ENCODE assay signal across 8 mouse cellular contexts in the genomic region with DNA sequence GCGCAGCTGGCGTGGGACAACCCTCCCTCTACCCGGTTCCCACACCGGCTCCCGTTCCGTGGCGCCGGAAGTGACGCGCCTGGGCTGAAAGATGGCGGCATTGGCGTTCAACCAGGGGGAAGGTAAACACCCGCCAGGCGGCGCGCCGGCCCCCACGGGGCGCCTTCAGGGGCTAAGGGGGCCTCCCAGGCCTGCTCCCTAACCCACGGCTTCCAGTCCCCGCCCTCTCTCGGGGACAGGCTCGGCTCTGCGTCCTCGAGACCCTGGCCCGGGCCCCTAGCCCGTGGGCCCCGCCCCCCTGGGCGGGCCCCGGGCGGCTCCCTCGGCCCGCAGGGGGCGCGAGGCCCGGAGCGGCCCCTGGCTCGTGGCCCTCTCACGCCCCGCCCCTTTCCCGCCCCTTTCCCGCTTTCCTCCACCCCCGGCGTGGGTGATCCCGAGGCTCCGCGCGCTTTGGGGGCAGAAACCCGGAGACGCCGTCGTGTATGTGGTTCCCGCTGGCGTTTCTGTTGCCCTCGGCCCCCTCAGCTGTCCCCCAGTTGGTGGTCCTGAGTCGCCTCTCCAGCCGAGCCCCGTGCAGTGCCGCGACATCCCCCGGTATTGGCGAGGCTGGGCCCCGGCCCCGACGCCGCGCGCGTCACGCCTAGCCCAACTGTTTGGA. TPM values are rescaled to one million over a fixed set of nuclear protein-coding genes. Genes with fewer than 3 reads are reported as not detected.
DNase-seq lines count a peak whose midpoint lies in the region; ATAC-seq lines count a peak whose summit lies in the region.

A gene (plus strand): TSS at position 68 of the 658 bp plus-strand sequence.

- peak; percentile 84 for ATAC-seq in inflammation-experienced regulatory T-cells, adult 6 months

- no peaks in the 10 kb centered on the region; the same call in 1 of the 2 replicates for H3K4me1 ChIP-seq in megakaryocyte, embryonic 14.5 days

- H3K27me3 ChIP-seq in megakaryocyte, embryonic 14.5 days (replicated peaks): peaks cover 21% of the 10 kb centered on the region

- peak within 1 kb of the TSS; percentile 95 for H3K4me3 ChIP-seq in megakaryocyte, embryonic 14.5 days (replicated peaks)

- intact Hi-C loops in gastrocnemius, postnatal 14 days (cut with DNase I; ENCODE audit: low total_unique reads): no loop called here

- peak; percentile 71 to 78 for DNase-seq in adrenal gland, adult 18-20 months (ENCODE audit: low spot score in 2 of 2)
- peak; percentile 79 for DNase-seq in embryo, embryonic 10.5 days (ENCODE audit: low spot score)
- peak; percentile 84 for DNase-seq in gastrocnemius, postnatal 14 days
- DNase-seq in left cerebral cortex, adult 9 months (ENCODE audit: low spot score in 2 of 2): peak; percentile 43 to 74
- peak; percentile 71 to 72 for DNase-seq in right cerebral cortex, adult 2 months (ENCODE audit: low spot score in 2 of 2)
- DNase-seq in urinary bladder, postnatal 14 days (ENCODE audit: low spot score): peak; percentile 79

- H3K9me3 ChIP-seq in megakaryocyte, embryonic 14.5 days: 0 out of 2 replicates have a peak, but pooled peaks cover 4% of the 10 kb centered on the region

- peaks cover 3% of the 10 kb centered on the region for H3K36me3 ChIP-seq in megakaryocyte, embryonic 14.5 days (replicated peaks; ENCODE audit: low read length)

RNA-seq across cellular contexts. Expression of the gene that starts here (rescaled TPM):
- 10 to 100 TPM; 12.0 to 15.1 TPM for total RNA-seq in adrenal gland, adult 18-20 months (2021)
- total RNA-seq in gastrocnemius, postnatal 14 days (2021): 1 to 10 TPM; 4.4 to 4.8 TPM
- polyA plus RNA-seq in inflammation-experienced regulatory T-cells, adult 6 months (2017; shearing (Covaris generic)): 10 to 100 TPM in 1 of 3 experiments, 1 to 10 TPM in 2; 6.9 to 12.5 (median 9.7) TPM
- polyA plus RNA-seq in megakaryocyte, embryonic 14.5 days (2012; ENCODE audit: insufficient read depth, low replicate concordance): 19.9 and 25.7 TPM in 2 replicates

Comparison
In these comparisons a context has a peak if more than half of its experiments do, and no peak if none do; other contexts are left out.
1. Peak in every context shown above with its lines: DNase-seq, ATAC-seq and H3K4me3 ChIP-seq.